ENCODE assay signal across 14 mouse cellular contexts in genomic region chr1:127230468-127230867, GRCm38 (mm10). TPM values are rescaled to one million over a fixed set of nuclear protein-coding genes. Genes with fewer than 3 reads are reported as not detected.
A peak's percentile ranks its signal among the peaks of the same experiment; 100 is the strongest.
DNase-seq lines count a peak whose midpoint lies in the region; ATAC-seq lines count a peak whose summit lies in the region.
"Had no signal": no experiment of that assay in that cellular context is flagged by ENCODE, and none has a peak within 500 bp of the region (broad histone marks: within the 10 kb centered on the region; RNA-seq: fewer than 3 reads in every experiment).

No protein-coding gene starts in this region.

- peak overlapping the region; percentile 28; the same call in 1 of the 2 replicates for H3K4me2 ChIP-seq in liver, embryonic 12.5 days
- no peak overlapping the region for H3K4me2 ChIP-seq in hindbrain, embryonic 14.5 days (replicated peaks)
- H3K4me2 ChIP-seq: limb, embryonic 12.5 days; midbrain, embryonic 11.5 days; neural tube, embryonic 15.5 days had no signal

- no peaks in the 10 kb centered on the region for H3K27me3 ChIP-seq in liver, embryonic 12.5 days (replicated peaks)
- no peaks in the 10 kb centered on the region for H3K27me3 ChIP-seq in hindbrain, embryonic 14.5 days (ENCODE audit: control insufficient read depth, insufficient read depth, low read length)
- H3K27me3 ChIP-seq: limb, embryonic 12.5 days; neural tube, embryonic 15.5 days; Patski had no signal

- no peaks in the 10 kb centered on the region for H3K36me3 ChIP-seq in liver, embryonic 12.5 days
- H3K36me3 ChIP-seq in hindbrain, embryonic 14.5 days (replicated peaks; ENCODE audit: control insufficient read depth, insufficient read depth) = no peaks in the 10 kb centered on the region
- H3K36me3 ChIP-seq: limb, embryonic 12.5 days; neural tube, embryonic 15.5 days had no signal

- peaks cover 13% of the 10 kb centered on the region; the same call in 1 of the 2 replicates for H3K4me1 ChIP-seq in liver, embryonic 12.5 days
- H3K4me1 ChIP-seq in hindbrain, embryonic 14.5 days (replicated peaks; ENCODE audit: control insufficient read depth, insufficient read depth, low read length) = no peaks in the 10 kb centered on the region

- DNase-seq in adrenal gland, postnatal 14 days = peak; percentile 16
- DNase-seq in adrenal gland, postnatal 36 days = no peak
- no peak for DNase-seq in liver
- DNase-seq in lung, postnatal 25 days (ENCODE audit: low spot score) = peak; percentile 35
- peak; percentile 54 for DNase-seq in thymus, postnatal 25 days
- no peak for DNase-seq in left cerebral cortex, adult 18-20 months (ENCODE audit: low spot score in 2 of 2)
- DNase-seq in hindbrain, embryonic 14.5 days (ENCODE audit: low spot score) = no peak
- DNase-seq: cerebellum, adult 8-10 months; forebrain, postnatal 0 days had no signal

- no peaks in the 10 kb centered on the region for H3K9me3 ChIP-seq in liver, embryonic 12.5 days (replicated peaks)
- no peaks in the 10 kb centered on the region for H3K9me3 ChIP-seq in hindbrain, embryonic 14.5 days (ENCODE audit: control insufficient read depth, low read length)
- H3K9me3 ChIP-seq: limb, embryonic 12.5 days; neural tube, embryonic 15.5 days had no signal

- 8% methylated on average over 2 of the region's 2 CpGs for WGBS in liver, embryonic 12.5 days (ENCODE audit: insufficient replicate concordance)
- WGBS in hindbrain, embryonic 14.5 days = 91% methylated on average over 2 of the region's 2 CpGs

- no peak overlapping the region for H3K27ac ChIP-seq in liver, embryonic 12.5 days
- H3K27ac ChIP-seq in hindbrain, embryonic 14.5 days = no peak overlapping the region
- H3K27ac ChIP-seq: limb, embryonic 12.5 days; neural tube, embryonic 15.5 days had no signal

- no peak overlapping the region for H3K4me3 ChIP-seq in liver, embryonic 12.5 days
- H3K4me3 ChIP-seq in hindbrain, embryonic 14.5 days (replicated peaks; ENCODE audit: low read length) = no peak overlapping the region
- H3K4me3 ChIP-seq: limb, embryonic 12.5 days; neural tube, embryonic 15.5 days had no signal

- no peak overlapping the region for H3K9ac ChIP-seq in liver, embryonic 12.5 days
- H3K9ac ChIP-seq in hindbrain, embryonic 14.5 days = no peak overlapping the region
- H3K9ac ChIP-seq: forebrain, postnatal 0 days; limb, embryonic 12.5 days; neural tube, embryonic 15.5 days had no signal

- 0 out of 2 replicates have a peak, but pooled peaks have one; percentile 21 for ATAC-seq in liver, embryonic 12.5 days
- ATAC-seq in hindbrain, embryonic 14.5 days (ENCODE audit: low FRiP score) = no peak
- ATAC-seq: forebrain, postnatal 0 days; Patski had no signal

RNA-seq across cellular contexts. Expression of gene Mgat5, which starts 25.7 kb away (rescaled TPM):
- 12.0 and 15.9 TPM in 2 replicates for total RNA-seq in adrenal gland, postnatal 14 days (2021)
- 10 to 100 TPM; 11.4 to 11.8 TPM for total RNA-seq in adrenal gland, postnatal 36 days (2021)
- polyA plus RNA-seq in liver, embryonic 12.5 days (2016; fragmentation: Nextera tagmentation; extraction: Ambion mirVana) = 1.3 and 1.5 TPM in 2 replicates
- 10 to 100 TPM; 70.4 to 74.1 TPM for total RNA-seq in left cerebral cortex, adult 18-20 months (2021)
- polyA plus RNA-seq in hindbrain, embryonic 14.5 days (2014; fragmentation: Nextera tagmentation; extraction: Ambion mirVana) = 15.9 and 16.3 TPM in 2 replicates

Comparison
In these comparisons a context has a peak if more than half of its experiments do, and no peak if none do; other contexts are left out.
1. DNase-seq: peak in adrenal gland, postnatal 14 days (single experiment), lung, postnatal 25 days (single experiment) and thymus, postnatal 25 days (single experiment); none in adrenal gland, postnatal 36 days (0 of 2), liver (single experiment), left cerebral cortex, adult 18-20 months (0 of 2) and hindbrain, embryonic 14.5 days (single experiment).